Mouse (Mus musculus) CH12.LX (cell line): ENCODE measurements around the gene Adamts3. TPM values are rescaled to one million over a fixed set of nuclear protein-coding genes. Genes with fewer than 3 reads are reported as not detected.

Experiments used
- DNase-seq: peaks from one replicate; pipeline ENCODE4 v3.0.0-alpha.2; 2013; ENCODE audit errors: extremely low read depth
- H3K27ac ChIP-seq: 2 replicates; pipeline ENCODE4 v1.5.1; 2012; ENCODE audit warnings: low read depth, mild to moderate bottlenecking, control low read depth, moderate library complexity; ENCODE audit not compliant: insufficient read depth
- H3K27me3 ChIP-seq: replicated peaks from 2 replicates; pipeline ENCODE3; 2012; ENCODE audit warnings: inconsistent platforms
- H3K36me3 ChIP-seq, 2 experiments: replicated peaks in 1 of 2; 2 replicates each; pipeline versions ENCODE3 to v1.6.1; 2012; ENCODE audit warnings: inconsistent platforms in 1 of 2, low read length in 1 of 2, mild to moderate bottlenecking in 1 of 2, mixed read lengths in 1 of 2, moderate library complexity in 1 of 2; ENCODE audit not compliant: control insufficient read depth in 1 of 2, insufficient read depth in 1 of 2
- H3K4me1 ChIP-seq, 2 experiments: 2 replicates each; pipeline ENCODE4 v1.6.1; 2012; ENCODE audit warnings: inconsistent platforms in 1 of 2, moderate library complexity in 1 of 2; ENCODE audit not compliant: insufficient read depth in 2 of 2, control insufficient read depth in 1 of 2
- H3K4me2 ChIP-seq: 2 replicates; pipeline ENCODE4 v1.6.1; 2012; ENCODE audit warnings: low read depth, mild to moderate bottlenecking, control low read depth; ENCODE audit not compliant: poor library complexity, insufficient read depth, severe bottlenecking
- H3K4me3 ChIP-seq, 3 experiments: fragments of 150-350 bp in 1 of 3; sonication (generic) in 1 of 3; replicated peaks in 1 of 3; 2 replicates each; pipeline versions ENCODE3 to v1.5.1; 2011 to 2012; ENCODE audit warnings: low read depth in 2 of 3, low read length in 2 of 3, mild to moderate bottlenecking in 2 of 3, moderate library complexity in 2 of 3, control low read depth in 1 of 3, improper control_type of control experiment in 1 of 3, inconsistent platforms in 1 of 3, mixed read lengths in 1 of 3; ENCODE audit not compliant: poor library complexity in 1 of 3
- H3K79me2 ChIP-seq: replicated peaks from 2 replicates; pipeline ENCODE4 v1.6.1; 2012; ENCODE audit warnings: mild to moderate bottlenecking, moderate library complexity; ENCODE audit not compliant: control insufficient read depth, poor library complexity, insufficient read depth, severe bottlenecking; ENCODE audit errors: extremely low read depth
- H3K9ac ChIP-seq: 2 replicates; pipeline ENCODE4 v1.6.1; 2012; ENCODE audit warnings: low read depth, mild to moderate bottlenecking, control low read depth, moderate library complexity; ENCODE audit not compliant: insufficient read depth
- H3K9me3 ChIP-seq: replicated peaks from 2 replicates; pipeline ENCODE3; 2012; ENCODE audit warnings: low read length, inconsistent platforms, mixed read lengths
- BHLHE40 ChIP-seq: IDR thresholded peaks from 2 replicates; pipeline ENCODE4 v1.6.1; 2011; ENCODE audit warnings: mild to moderate bottlenecking, low read depth, low read length, improper control_type of control experiment
- E2F4 ChIP-seq: IDR thresholded peaks from 2 replicates; pipeline ENCODE4 v1.6.1; 2011; ENCODE audit warnings: low read depth, low read length, improper control_type of control experiment; ENCODE audit not compliant: insufficient replicate concordance
- ELF1 ChIP-seq: IDR thresholded peaks from 2 replicates; pipeline ENCODE4 v1.6.1; 2014; ENCODE audit warnings: low read depth, mild to moderate bottlenecking, inconsistent platforms, low read length, improper control_type of control experiment
- EP300 ChIP-seq: IDR thresholded peaks from 2 replicates; pipeline ENCODE4 v1.6.1; 2011; ENCODE audit warnings: low read length, improper control_type of control experiment
- ETS1 ChIP-seq: conservative IDR thresholded peaks from 2 replicates; pipeline ENCODE4 v1.6.1; 2012; ENCODE audit warnings: low read depth, mild to moderate bottlenecking, inconsistent platforms, low read length, improper control_type of control experiment, moderate library complexity
- HCFC1 ChIP-seq: IDR thresholded peaks from 2 replicates; pipeline ENCODE4 v1.6.1; 2012; ENCODE audit warnings: low read depth, mild to moderate bottlenecking, inconsistent platforms, low read length, improper control_type of control experiment
- IRF4 ChIP-seq: IDR thresholded peaks from 2 replicates; pipeline ENCODE4 v1.6.1; 2014; ENCODE audit warnings: low read depth, mild to moderate bottlenecking, inconsistent platforms, low read length, improper control_type of control experiment
- JUND ChIP-seq: conservative IDR thresholded peaks from 2 replicates; pipeline ENCODE4 v1.6.1; 2011; ENCODE audit warnings: low read depth, low read length, improper control_type of control experiment
- MAFK ChIP-seq: IDR thresholded peaks from 2 replicates; pipeline ENCODE4 v1.6.1; 2011; ENCODE audit warnings: low read length, improper control_type of control experiment; ENCODE audit not compliant: insufficient replicate concordance
- MEF2A ChIP-seq: IDR thresholded peaks from 2 replicates; pipeline ENCODE4 v1.6.1; 2014; ENCODE audit warnings: low read depth, mild to moderate bottlenecking, inconsistent platforms, low read length, improper control_type of control experiment, borderline replicate concordance
- POLR2AphosphoS2 ChIP-seq: IDR thresholded peaks from 2 replicates; pipeline ENCODE4 v1.6.1; 2011; ENCODE audit warnings: low read depth, low read length, improper control_type of control experiment
- RCOR1 ChIP-seq: conservative IDR thresholded peaks from 2 replicates; pipeline ENCODE4 v1.6.1; 2012; ENCODE audit warnings: low read depth, mild to moderate bottlenecking, inconsistent platforms, low read length, improper control_type of control experiment
- UBTF ChIP-seq: IDR thresholded peaks from 2 replicates; pipeline ENCODE4 v1.6.1; 2012; ENCODE audit warnings: low read depth, mild to moderate bottlenecking, inconsistent platforms, low read length, improper control_type of control experiment, moderate library complexity
- USF1 ChIP-seq: IDR thresholded peaks from 2 replicates; pipeline ENCODE4 v1.6.1; 2014; ENCODE audit warnings: low read depth, mild to moderate bottlenecking, inconsistent platforms, low read length, improper control_type of control experiment
- ZC3H11A ChIP-seq: IDR thresholded peaks from 2 replicates; pipeline ENCODE4 v1.6.1; 2012; ENCODE audit warnings: low read depth, mild to moderate bottlenecking, inconsistent platforms, low read length, improper control_type of control experiment
- ZKSCAN1 ChIP-seq: IDR thresholded peaks from 2 replicates; pipeline ENCODE4 v1.6.1; 2012; ENCODE audit warnings: low read depth, inconsistent platforms, low read length, improper control_type of control experiment, borderline replicate concordance
- dilution Hi-C: fragments of 300-500 bp; cut with MboI; formaldehyde crosslinking; loops from 2 replicates; pipeline ENCODE4 v1.14.3; 2020; ENCODE audit warnings: low sequenced_read_pairs; ENCODE audit not compliant: extremely low pct_unique_long_range_greater_than_20kb, extremely low pct_ligation_motif_present
- in situ Hi-C: fragments of 300-500 bp; cut with MboI; formaldehyde crosslinking; loops from 3 replicates; pipeline ENCODE4 v1.14.3; 2019; ENCODE audit warnings: low sequenced_read_pairs, low pct_ligation_motif_present, low pct_unique_long_range_greater_than_20kb, mixed read lengths
- polyA plus RNA-seq: library from polyadenylated mRNA; unstranded; fragments of >175 nt; gene quantifications from 2 replicates; pipeline ENCODE4 v1.2.1, GENCODE M21; 2012; ENCODE audit warnings: low read depth; ENCODE audit not compliant: insufficient read length
- total RNA-seq, 2 experiments: library from RNA; depleted of rRNA; stranded (reverse); fragments of 300-350 nt in 1 of 2; fragments of >200 nt in 1 of 2; gene quantifications; 2 replicates each; pipeline ENCODE4 v1.2.3; 2012 to 2014

Gene Adamts3
- total and polyA plus RNA-seq, 3 experiments: not detected

- no peak overlapping the region for H3K27ac ChIP-seq
- H3K36me3 ChIP-seq: no peaks in the 10 kb centered on the region
- H3K4me2 ChIP-seq: no peak overlapping the region
- no peak overlapping the region for H3K4me3 ChIP-seq
- H3K79me2 ChIP-seq: no peaks in the 10 kb centered on the region
- no peak overlapping the region for H3K9ac ChIP-seq
- TF ChIP-seq E2F4: no peak
- no peak for TF ChIP-seq ZC3H11A
- no peak for TF ChIP-seq UBTF
- no peak for TF ChIP-seq MAFK
- no peak for TF ChIP-seq USF1
- no peak for TF ChIP-seq ETS1
- TF ChIP-seq ZKSCAN1: no peak
- TF ChIP-seq, all 38 proteins: peak for 0
- dilution Hi-C loops: no loop called here
- no peaks in the 10 kb centered on the region for H3K9me3 ChIP-seq
- no peak for DNase-seq
- in situ Hi-C loops: no loop called here
- H3K4me1 ChIP-seq: no peaks in the 10 kb centered on the region
- no peaks in the 10 kb centered on the region for H3K27me3 ChIP-seq
Observed at GRCm38 (mm10) chr5:89901026-89901425, 17.9 kb upstream of the Adamts3 start.

DNA sequence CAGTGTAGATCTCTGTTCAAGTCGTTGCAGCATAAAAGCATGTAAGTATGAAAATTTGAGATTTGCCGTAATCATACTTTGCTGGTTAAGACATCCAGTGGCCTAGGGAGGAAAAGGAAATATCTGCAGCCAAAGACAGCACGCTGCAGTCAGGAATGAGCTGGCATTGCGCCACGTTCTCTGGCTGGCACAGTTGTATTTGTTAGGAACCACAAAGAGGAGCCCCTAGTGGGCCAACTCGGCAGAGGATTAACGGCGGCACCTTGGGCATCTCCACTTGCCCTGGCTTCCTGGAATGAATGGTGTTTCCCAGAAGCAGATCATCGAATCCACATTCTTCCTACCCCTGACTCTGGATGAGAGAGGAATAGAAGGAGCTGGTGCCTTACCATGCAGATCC, 14.4 kb upstream of the Adamts3 start:
- H3K27ac ChIP-seq: no peak overlapping the region
- no peak overlapping the region for H3K4me2 ChIP-seq
- no peak overlapping the region for H3K9ac ChIP-seq
- no peaks in the 10 kb centered on the region for H3K4me1 ChIP-seq
- dilution Hi-C loops (no loop called here), in situ Hi-C loops (no loop called here)
- DNase-seq: no peak
- no peaks in the 10 kb centered on the region for H3K27me3 ChIP-seq
- H3K4me3 ChIP-seq: no peak overlapping the region
- no peaks in the 10 kb centered on the region for H3K36me3 ChIP-seq
- no peaks in the 10 kb centered on the region for H3K9me3 ChIP-seq
- TF ChIP-seq JUND (no peak), IRF4 (no peak), HCFC1 (no peak), ELF1 (no peak), POLR2AphosphoS2 (no peak), ETS1 (no peak), ZC3H11A (no peak), EP300 (no peak), ZKSCAN1 (no peak), BHLHE40 (no peak), MEF2A (no peak), RCOR1 (no peak)
- H3K79me2 ChIP-seq: no peaks in the 10 kb centered on the region
